Mouse (Mus musculus) kidney, adult 10 weeks (tissue): ENCODE data around the gene Eef1b2. TPM values are rescaled to one million over a fixed set of nuclear protein-coding genes. Genes with fewer than 3 reads are reported as not detected.

Experiments
- polyA plus RNA-seq: library from polyadenylated mRNA; stranded (reverse); fragments of 350-450 nt; fragmentation: Illumina TruSeq; extraction: RNeasy Lipid Tissue Mini Kit (QIAGEN cat#74804); gene quantifications from one replicate; pipeline ENCODE4 v1.2.3, GENCODE M21; 2014; ENCODE audit warnings: low read depth, low replicate concordance

Eef1b2 gene
- 583 TPM for polyA plus RNA-seq

GRCm38 (mm10) chr1:63176604-63177421 is at the start of gene Eef1b2, which contains the start of gene Ndufs1:
Gene Eef1b2, plus strand, starts transcription at chr1:63176825.
Gene Ndufs1, minus strand, starts transcription at chr1:63176833.

GRCm38 (mm10) chr1:63214271-63214558 is 37.6 kb downstream of the Eef1b2 start, which contains the start of gene Gpr1:
Gene Gpr1, minus strand, starts transcription at chr1:63214543.

Other genes with a start within 250 kb of the Eef1b2 start
- gene Ino80d, start 62.2 kb upstream of the Eef1b2 start, polyA plus RNA-seq, result 13.6 TPM
- gene Ndufs1, start within 50 bp of the Eef1b2 start, polyA plus RNA-seq, result 496 TPM
- gene Gpr1, start 37.7 kb downstream of the Eef1b2 start, polyA plus RNA-seq, result not detected
- 0.16 TPM for gene Zdbf2, start 96.4 kb downstream of the Eef1b2 start, polyA plus RNA-seq